Mouse (Mus musculus) liver, adult 2 months (tissue): ENCODE measurements around the gene Zwilch. TPM values are rescaled to one million over a fixed set of nuclear protein-coding genes. Genes with fewer than 3 reads are reported as not detected.
A peak's percentile ranks its signal among the peaks of the same experiment; 100 is the strongest.

Source experiments
- DNase-seq: peaks from one replicate; pipeline ENCODE4 v3.0.0-alpha.2; 2011; ENCODE audit warnings: low read depth, low spot score; ENCODE audit errors: extremely low read depth
- H3K27ac ChIP-seq: fragments of 200-500 bp; replicated peaks from 2 replicates; pipeline ENCODE4 v1.5.1; 2012; ENCODE audit warnings: low read depth, mild to moderate bottlenecking, control low read depth, inconsistent platforms, low read length; ENCODE audit not compliant: insufficient read depth
- H3K27me3 ChIP-seq: fragments of 200-500 bp; 2 replicates; pipeline ENCODE4 v1.6.1; 2012; ENCODE audit warnings: mild to moderate bottlenecking, moderate library complexity, low read length, inconsistent platforms; ENCODE audit not compliant: control insufficient read depth, insufficient read depth
- H3K36me3 ChIP-seq: fragments of 200-500 bp; 2 replicates; pipeline ENCODE4 v1.6.1; 2012; ENCODE audit warnings: low read length, inconsistent platforms; ENCODE audit not compliant: control insufficient read depth, insufficient read depth
- H3K4me1 ChIP-seq: fragments of 200-500 bp; 2 replicates; pipeline ENCODE4 v1.6.1; 2011; ENCODE audit warnings: low read length; ENCODE audit not compliant: control insufficient read depth, insufficient read depth
- H3K4me3 ChIP-seq: fragments of 200-500 bp; 2 replicates; pipeline ENCODE4 v1.5.1; 2011; ENCODE audit warnings: low read depth, mild to moderate bottlenecking, control low read depth, low read length, moderate library complexity; ENCODE audit not compliant: insufficient read depth
- H3K79me2 ChIP-seq: fragments of 200-500 bp; 2 replicates; pipeline ENCODE4 v1.6.1; 2012; ENCODE audit warnings: inconsistent platforms, mild to moderate bottlenecking, low read length, moderate library complexity; ENCODE audit not compliant: control insufficient read depth, insufficient read depth
- H3K9ac ChIP-seq: fragments of 200-500 bp; 2 replicates; pipeline ENCODE4 v1.6.1; 2012; ENCODE audit warnings: low read depth, mild to moderate bottlenecking, control low read depth, inconsistent platforms, low read length
- CTCF ChIP-seq: fragments of 200-500 bp; IDR thresholded peaks from 2 replicates; pipeline ENCODE4 v1.5.1; 2011; ENCODE audit warnings: low read depth, low read length, control low read depth
- POLR2A ChIP-seq: fragments of 200-500 bp; IDR thresholded peaks from 2 replicates; pipeline ENCODE4 v1.6.1; 2011; ENCODE audit warnings: low read length, control low read depth; ENCODE audit not compliant: insufficient read depth; ENCODE audit errors: extremely low read depth
- WGBS: fragments of 180-500 bp; shearing (Covaris S2); methylation state at CpG from one replicate; pipeline ENCODE4 v1.1.7; 2018; 5-methylcytosine and 5-hydroxymethylcytosine counted together
- polyA plus RNA-seq: library from polyadenylated mRNA; depleted of rRNA; stranded (reverse); fragments of >200 nt; gene quantifications from 2 replicates; pipeline ENCODE4 v1.2.3, GENCODE M21; 2012
- total RNA-seq: library from RNA; depleted of rRNA; stranded (reverse); fragments of >200 nt; gene quantifications from 2 replicates; pipeline ENCODE4 v1.2.3, GENCODE M21; 2014

The Zwilch gene
- total and polyA plus RNA-seq, 2 experiments: 0.12 to 1.6 TPM

GRCm38 (mm10) chr9:64122601-64123000 lies 50.3 kb downstream of the Zwilch start:
- Histone ChIP-seq H3K27me3 (no peaks in the 10 kb centered on the region), H3K9ac (no peak overlapping the region), H3K79me2 (no peaks in the 10 kb centered on the region), H3K4me3 (no peak overlapping the region), H3K4me1 (peaks cover 2% of the 10 kb centered on the region; the same call in 1 of the 2 replicates), H3K27ac (no peak overlapping the region), H3K36me3 (no peaks in the 10 kb centered on the region)
- TF ChIP-seq CTCF (no peak), POLR2A (no peak)
- no peak for DNase-seq
- 95% methylated on average over 10 of the region's 10 CpGs for WGBS

GRCm38 (mm10) chr9:64120584-64121277 lies 52.2 kb downstream of the Zwilch start:
- DNase-seq: peak; percentile 91
- WGBS: 25% methylated on average over 11 of the region's 11 CpGs
- Histone ChIP-seq H3K9ac (no peak overlapping the region), H3K36me3 (no peaks in the 10 kb centered on the region), H3K4me1 (peaks cover 2% of the 10 kb centered on the region; the same call in 1 of the 2 replicates), H3K27ac (peak overlapping the region; percentile 67), H3K4me3 (no peak overlapping the region), H3K27me3 (no peaks in the 10 kb centered on the region), H3K79me2 (no peaks in the 10 kb centered on the region)
- TF ChIP-seq CTCF (no peak), POLR2A (no peak)

GRCm38 (mm10) chr9:64119898-64120297 lies 53.0 kb downstream of the Zwilch start:
- no peak overlapping the region for H3K9ac ChIP-seq
- H3K27ac ChIP-seq: no peak overlapping the region
- WGBS: 31% methylated on average over 8 of the region's 8 CpGs
- H3K4me3 ChIP-seq: no peak overlapping the region
- peak; percentile 48 for DNase-seq
- no peaks in the 10 kb centered on the region for H3K79me2 ChIP-seq
- peaks cover 2% of the 10 kb centered on the region; the same call in 1 of the 2 replicates for H3K4me1 ChIP-seq
- peak; percentile 95 for TF ChIP-seq CTCF
- no peak for TF ChIP-seq POLR2A
- H3K27me3 ChIP-seq: no peaks in the 10 kb centered on the region
- H3K36me3 ChIP-seq: no peaks in the 10 kb centered on the region

- TF ChIP-seq POLR2A (no peak), CTCF (no peak)
- no peak within 1 kb of the TSS for H3K4me3 ChIP-seq
- no peak for DNase-seq
- H3K79me2 ChIP-seq: no peaks in the 10 kb centered on the region
- no peaks in the 10 kb centered on the region for H3K27me3 ChIP-seq
- WGBS: 59% methylated on average over 3 of the region's 3 CpGs
- H3K27ac ChIP-seq: no peak within 1 kb of the TSS
- H3K4me1 ChIP-seq: peaks cover 2% of the 10 kb centered on the region; the same call in 1 of the 2 replicates
- H3K36me3 ChIP-seq: no peaks in the 10 kb centered on the region
- H3K9ac ChIP-seq: no peak within 1 kb of the TSS
Observed at GRCm38 (mm10) chr9:64116876-64117275, 56.0 kb downstream of the Zwilch start, which contains the start of gene Lctl. TSS of gene Lctl (plus strand) at chr9:64117147.

GRCm38 (mm10) chr9:64115756-64116155 lies 57.1 kb downstream of the Zwilch start:
- peaks cover 2% of the 10 kb centered on the region; the same call in 1 of the 2 replicates for H3K4me1 ChIP-seq
- TF ChIP-seq POLR2A: no peak
- TF ChIP-seq CTCF: no peak
- H3K27me3 ChIP-seq: no peaks in the 10 kb centered on the region
- H3K27ac ChIP-seq: no peak overlapping the region
- no peaks in the 10 kb centered on the region for H3K79me2 ChIP-seq
- 89% methylated on average over 6 of the region's 6 CpGs for WGBS
- H3K4me3 ChIP-seq: no peak overlapping the region
- no peaks in the 10 kb centered on the region for H3K36me3 ChIP-seq
- DNase-seq: no peak
- no peak overlapping the region for H3K9ac ChIP-seq

- no peak for DNase-seq
- H3K79me2 ChIP-seq: no peaks in the 10 kb centered on the region
- H3K9ac ChIP-seq: no peak overlapping the region
- no peaks in the 10 kb centered on the region for H3K36me3 ChIP-seq
- H3K4me1 ChIP-seq: no peaks in the 10 kb centered on the region
- no peak for TF ChIP-seq POLR2A
- TF ChIP-seq CTCF: no peak
- WGBS: 48% methylated on average over 2 of the region's 2 CpGs
- no peak overlapping the region for H3K27ac ChIP-seq
- no peak overlapping the region for H3K4me3 ChIP-seq
- H3K27me3 ChIP-seq: no peaks in the 10 kb centered on the region
Observed at GRCm38 (mm10) chr9:64114646-64115045, 58.3 kb downstream of the Zwilch start.
